Mouse (Mus musculus) heart, embryonic 14.5 days (tissue): ENCODE measurements around the gene Tuba4a. TPM values are rescaled to one million over a fixed set of nuclear protein-coding genes. Genes with fewer than 3 reads are reported as not detected.

Source experiments
- ATAC-seq: fragments of 200-750 bp; cut with Nextera tagmentation; 2 replicates; pipeline ENCODE4 v1.8.0; 2017; ENCODE audit warnings: low read depth, moderate TSS enrichment; ENCODE audit not compliant: insufficient number of reproducible peaks, insufficient read depth, low FRiP score
- H3K27ac ChIP-seq, 2 experiments: fragments of 200-500 bp in 1 of 2; fragments of 300-500 bp in 1 of 2; sonication (generic) in 1 of 2; replicated peaks in 1 of 2; 2 replicates each; pipeline ENCODE4 v1.5.1; 2012 to 2014; ENCODE audit warnings: low read depth in 2 of 2, low read length in 2 of 2, control low read depth in 1 of 2, mild to moderate bottlenecking in 1 of 2, mixed read lengths in 1 of 2; ENCODE audit not compliant: control insufficient read depth in 1 of 2, insufficient read depth in 1 of 2
- H3K27me3 ChIP-seq: fragments of 300-500 bp; sonication (generic); 2 replicates; pipeline ENCODE4 v1.6.1; 2014; ENCODE audit warnings: mild to moderate bottlenecking, low read length, control low read depth; ENCODE audit not compliant: control insufficient read depth, insufficient read depth
- H3K36me3 ChIP-seq: fragments of 300-500 bp; sonication (generic); 2 replicates; pipeline ENCODE4 v1.6.1; 2014; ENCODE audit warnings: mild to moderate bottlenecking, control low read depth, low read length, mixed read lengths; ENCODE audit not compliant: control insufficient read depth, insufficient read depth
- H3K4me1 ChIP-seq, 2 experiments: fragments of 200-500 bp in 1 of 2; fragments of 300-500 bp in 1 of 2; sonication (generic) in 1 of 2; 2 replicates each; pipeline ENCODE4 v1.6.1; 2012 to 2014; ENCODE audit warnings: low read length in 2 of 2, control low read depth in 1 of 2, mixed read lengths in 1 of 2; ENCODE audit not compliant: control insufficient read depth in 2 of 2, insufficient read depth in 2 of 2
- H3K4me2 ChIP-seq: fragments of 300-500 bp; sonication (generic); 2 replicates; pipeline ENCODE4 v1.6.1; 2014; ENCODE audit warnings: mild to moderate bottlenecking, low read length
- H3K4me3 ChIP-seq, 2 experiments: fragments of 200-500 bp in 1 of 2; fragments of 300-500 bp in 1 of 2; sonication (generic) in 1 of 2; 2 replicates each; pipeline ENCODE4 v1.5.1; 2012 to 2014; ENCODE audit warnings: low read length in 2 of 2, mild to moderate bottlenecking in 2 of 2, control low read depth in 1 of 2, low read depth in 1 of 2, moderate library complexity in 1 of 2; ENCODE audit not compliant: control insufficient read depth in 1 of 2, insufficient read depth in 1 of 2
- H3K9ac ChIP-seq: fragments of 300-500 bp; sonication (generic); 2 replicates; pipeline ENCODE4 v1.6.1; 2014; ENCODE audit warnings: mild to moderate bottlenecking, low read length
- H3K9me3 ChIP-seq: fragments of 300-500 bp; sonication (generic); 2 replicates; pipeline ENCODE4 v1.6.1; 2016; ENCODE audit warnings: low read length, control low read depth; ENCODE audit not compliant: control insufficient read depth
- WGBS: fragments of 180-500 bp; shearing (Covaris S2); extraction: QIAGEN DNeasy Blood & Tissue Kit; methylation state at CpG from one replicate; pipeline ENCODE4 v1.1.7; 2014; 5-methylcytosine and 5-hydroxymethylcytosine counted together
- polyA plus RNA-seq: library from polyadenylated mRNA; unstranded; fragments of >200 nt; fragmentation: Nextera tagmentation; extraction: Ambion mirVana; gene quantifications from 2 replicates; pipeline ENCODE4 v1.2.1, GENCODE M21; 2014

The Tuba4a gene
- polyA plus RNA-seq, 1 experiment from 2014 or later: 24.6 TPM

DNA sequence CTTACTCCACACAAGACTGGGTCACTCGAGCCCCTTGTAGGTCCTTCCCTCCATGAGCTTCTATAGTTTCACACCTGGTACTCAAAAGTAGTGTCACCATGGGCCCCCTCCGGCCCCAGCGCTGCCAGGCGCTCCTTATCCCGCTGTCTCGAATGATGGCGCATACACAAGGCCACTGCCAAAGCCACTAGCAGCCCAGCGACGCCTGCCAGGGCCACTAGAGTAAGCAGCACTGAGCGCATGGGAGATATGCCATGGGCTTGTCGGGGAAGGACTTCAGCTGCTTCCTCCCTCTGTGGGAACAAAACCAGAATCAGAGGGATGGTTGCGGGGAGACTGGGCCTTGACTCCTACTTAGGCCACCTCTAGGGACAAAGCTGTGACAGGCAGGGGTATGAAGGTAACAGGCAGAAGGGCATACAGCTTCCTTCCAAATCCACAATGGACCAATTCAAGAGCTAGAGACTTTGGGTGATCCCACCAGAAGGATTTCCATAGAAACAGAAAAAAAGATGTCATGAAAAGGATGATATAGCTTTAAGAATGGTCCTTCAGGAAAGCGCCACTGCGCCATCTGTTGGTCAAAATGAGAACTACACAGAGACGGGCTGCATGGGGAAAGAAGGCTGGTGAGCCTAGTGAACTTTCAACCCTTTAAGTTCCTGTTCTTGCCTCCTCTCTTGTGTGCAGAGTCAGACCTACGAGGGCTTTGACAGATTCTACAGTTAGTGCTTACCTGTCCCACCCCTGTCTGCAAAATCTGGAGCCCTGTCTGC is 34.4 kb upstream of the Tuba4a start:
- Histone ChIP-seq H3K4me3 (no peak overlapping the region), H3K27me3 (no peaks in the 10 kb centered on the region), H3K4me1 (peaks cover 6% of the 10 kb centered on the region in 2 experiments), H3K9ac (no peak overlapping the region), H3K4me2 (no peak overlapping the region), H3K27ac (no peak overlapping the region), H3K9me3 (no peaks in the 10 kb centered on the region), H3K36me3 (no peaks in the 10 kb centered on the region)
- ATAC-seq: no peak
- WGBS: 61% methylated on average over 16 of the region's 16 CpGs

DNA sequence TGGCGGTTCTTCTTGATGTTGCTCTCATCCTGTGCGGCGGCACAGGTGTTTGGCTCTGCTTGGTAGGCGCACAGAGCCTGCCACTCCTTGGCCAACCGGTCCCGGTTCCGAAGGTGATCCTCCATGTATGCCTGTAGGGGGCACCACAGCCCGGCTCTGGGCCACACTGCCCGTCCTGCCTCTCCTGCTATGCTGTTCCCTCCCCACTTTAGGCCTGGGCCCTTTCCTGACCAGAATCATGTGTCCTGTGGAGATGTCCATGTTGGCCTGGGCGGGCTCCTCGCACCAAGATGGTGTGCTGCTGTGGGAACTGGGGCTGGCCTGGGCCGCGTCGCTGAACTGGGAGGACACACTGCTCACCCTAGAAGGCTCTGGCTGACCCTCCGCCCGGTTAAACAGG is 33.4 kb upstream of the Tuba4a start:
- peaks cover 14% of the 10 kb centered on the region in 2 experiments for H3K4me1 ChIP-seq
- ATAC-seq: no peak
- no peaks in the 10 kb centered on the region for H3K27me3 ChIP-seq
- WGBS: 64% methylated on average over 16 of the region's 16 CpGs
- H3K4me3 ChIP-seq: no peak overlapping the region
- H3K4me2 ChIP-seq: no peak overlapping the region
- no peak overlapping the region for H3K27ac ChIP-seq
- no peak overlapping the region for H3K9ac ChIP-seq
- no peaks in the 10 kb centered on the region for H3K36me3 ChIP-seq
- H3K9me3 ChIP-seq: no peaks in the 10 kb centered on the region

DNA sequence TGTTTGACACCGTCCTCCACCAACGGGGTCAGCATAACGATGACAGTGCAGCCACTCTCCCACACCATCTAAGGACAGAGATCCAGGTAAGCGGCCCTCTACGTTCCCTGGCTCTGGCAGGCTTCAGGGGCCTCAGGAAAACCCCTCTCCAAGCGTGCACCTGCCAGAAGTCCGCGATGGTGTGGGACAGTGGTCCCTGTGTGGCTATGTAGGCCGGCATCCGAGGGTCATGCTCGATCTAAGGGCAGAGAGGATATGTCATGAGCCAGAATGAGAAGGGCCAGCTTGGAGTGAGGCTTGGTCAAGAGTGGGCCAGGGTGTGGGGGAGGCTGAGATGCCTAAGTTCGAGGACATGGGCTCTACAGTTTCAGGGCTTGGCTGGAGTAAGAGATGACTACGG is 32.6 kb upstream of the Tuba4a start:
- H3K4me3 ChIP-seq: no peak overlapping the region
- H3K27ac ChIP-seq: no peak overlapping the region
- 64% methylated on average over 13 of the region's 13 CpGs for WGBS
- H3K4me1 ChIP-seq: peaks cover 21 to 22% of the 10 kb centered on the region in 2 experiments
- H3K9me3 ChIP-seq: no peaks in the 10 kb centered on the region
- no peaks in the 10 kb centered on the region for H3K27me3 ChIP-seq
- no peak overlapping the region for H3K4me2 ChIP-seq
- ATAC-seq: no peak
- no peaks in the 10 kb centered on the region for H3K36me3 ChIP-seq
- H3K9ac ChIP-seq: no peak overlapping the region

GRCm38 (mm10) chr1:75251112-75251970 is 31.7 kb upstream of the Tuba4a start:
- H3K9ac ChIP-seq: peak overlapping the region; percentile 32; the same call in 1 of the 2 replicates

DNA sequence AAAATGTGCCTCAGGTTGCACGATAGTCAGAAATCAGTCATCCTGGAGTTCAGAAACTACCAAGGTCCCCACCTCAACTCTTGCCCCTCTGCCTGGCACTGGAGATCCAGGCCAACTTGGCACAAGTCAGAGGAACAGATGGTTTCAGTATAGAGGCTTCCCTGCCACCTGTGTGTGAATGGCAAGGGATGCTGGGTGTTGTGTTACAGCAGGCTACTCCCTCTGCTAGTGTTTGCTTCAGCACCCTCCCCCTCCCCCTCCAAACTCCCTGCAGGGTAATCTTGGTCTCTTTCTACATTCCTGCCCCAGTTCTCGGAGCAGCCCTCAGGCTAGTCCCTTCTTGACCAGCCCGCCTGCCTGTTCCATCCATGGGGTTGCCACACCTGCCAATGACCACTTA is 30.8 kb upstream of the Tuba4a start:
- H3K4me3 ChIP-seq: no peak overlapping the region
- no peaks in the 10 kb centered on the region for H3K27me3 ChIP-seq
- 78% methylated on average over 3 of the region's 3 CpGs for WGBS
- H3K9me3 ChIP-seq: no peaks in the 10 kb centered on the region
- no peak overlapping the region for H3K27ac ChIP-seq
- H3K36me3 ChIP-seq: no peaks in the 10 kb centered on the region
- H3K9ac ChIP-seq: no peak overlapping the region
- no peak overlapping the region for H3K4me2 ChIP-seq
- peaks cover 29 to 31% of the 10 kb centered on the region in 2 experiments for H3K4me1 ChIP-seq
- no peak for ATAC-seq

More at GRCm38 (mm10) chr1:75251112-75251970, 31.7 kb upstream of the Tuba4a start:
- peak overlapping the region; percentile 10; a peak in 2 of 4 replicates for H3K4me3 ChIP-seq
- H3K36me3 ChIP-seq: no peaks in the 10 kb centered on the region
- 0 out of 2 replicates have a peak, but pooled peaks have one; percentile 18 for ATAC-seq
- peak overlapping the region; percentile 58 for H3K4me2 ChIP-seq
- H3K9me3 ChIP-seq: no peaks in the 10 kb centered on the region
- H3K27me3 ChIP-seq: no peaks in the 10 kb centered on the region
- H3K4me1 ChIP-seq: peaks cover 29 to 31% of the 10 kb centered on the region in 2 experiments
- no peak overlapping the region for H3K27ac ChIP-seq
- 5% methylated on average over 22 of the region's 22 CpGs for WGBS

DNA sequence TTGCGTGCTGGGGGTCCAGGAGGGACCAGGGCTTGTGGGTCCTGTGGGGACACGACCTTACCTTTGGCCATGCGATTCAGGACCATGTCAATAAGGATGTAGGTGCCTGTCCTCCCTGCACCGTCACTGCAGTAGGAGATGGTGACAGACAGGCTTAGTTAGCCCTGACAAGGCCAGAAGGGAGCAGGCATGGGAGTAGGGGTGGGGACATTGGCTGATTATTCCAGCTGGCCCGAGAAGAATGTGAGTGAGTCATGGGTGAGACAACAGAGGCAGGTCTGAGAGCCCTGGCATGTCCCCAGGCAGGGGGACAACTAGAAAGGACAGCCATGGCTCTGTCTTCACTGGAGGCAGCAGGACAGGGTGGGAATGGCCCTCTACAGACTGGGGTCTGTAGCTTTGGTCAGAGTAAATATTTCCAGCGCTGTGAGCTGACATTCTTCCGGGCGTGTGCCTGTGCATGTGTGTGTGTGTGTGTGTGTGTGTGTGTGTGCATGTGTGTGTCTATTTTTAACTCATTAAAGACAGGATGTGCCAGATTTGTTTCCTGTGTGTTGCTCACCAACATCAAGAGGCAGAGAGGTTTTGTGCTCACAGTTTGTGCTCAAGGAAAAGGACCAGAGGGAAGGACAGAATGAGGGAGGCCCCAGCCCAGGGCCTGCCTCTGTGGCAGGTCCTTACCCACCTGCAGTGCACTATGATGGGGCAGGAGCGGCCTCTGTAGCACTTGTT is 28.5 kb upstream of the Tuba4a start:
- peak; percentile 74 for ATAC-seq
- Histone ChIP-seq H3K36me3 (peaks cover 11% of the 10 kb centered on the region), H3K9ac (peak overlapping the region; percentile 42; the same call in 1 of the 2 replicates), H3K4me2 (peak overlapping the region; percentile 0; the same call in 1 of the 2 replicates), H3K4me1 (peaks cover 29 to 31% of the 10 kb centered on the region in 2 experiments), H3K27me3 (no peaks in the 10 kb centered on the region), H3K9me3 (no peaks in the 10 kb centered on the region), H3K4me3 (no peak overlapping the region), H3K27ac (peak overlapping the region; percentile 89 to 98)
- WGBS: 26% methylated on average over 9 of the region's 9 CpGs
